Mouse (Mus musculus) cerebellum, adult 2 months (tissue): ENCODE measurements around the gene Prkce.

Experiments used
- CTCF ChIP-seq: fragments of 200-500 bp; IDR thresholded peaks from 2 replicates; pipeline ENCODE4 v1.5.1; 2011; ENCODE audit warnings: low read depth, mild to moderate bottlenecking, control low read depth, low read length, moderate library complexity, borderline replicate concordance; ENCODE audit not compliant: insufficient read depth
- POLR2A ChIP-seq: fragments of 200-500 bp; IDR thresholded peaks from 2 replicates; pipeline ENCODE4 v1.6.1; 2011; ENCODE audit warnings: low read length, control low read depth, borderline replicate concordance; ENCODE audit not compliant: insufficient read depth

- TF ChIP-seq CTCF (no peak), POLR2A (no peak)
These were observed 519.4 kb downstream of the Prkce start for GRCm38 (mm10) chr17:86687021-86687420.
